Mouse (Mus musculus) midbrain, embryonic 10.5 days (tissue): ENCODE results near the gene Mras. TPM values are rescaled to one million over a fixed set of nuclear protein-coding genes. Genes with fewer than 3 reads are reported as not detected.

Source experiments
- DNase-seq: peaks from one replicate; pipeline ENCODE4 v3.0.0-alpha.2; 2017; ENCODE audit warnings: low spot score
- H3K27ac ChIP-seq: fragments of 300-500 bp; sonication (generic); replicated peaks from 2 replicates; pipeline ENCODE4 v1.5.1; 2016; ENCODE audit warnings: mild to moderate bottlenecking
- H3K27me3 ChIP-seq: fragments of 300-500 bp; sonication (generic); 2 replicates; pipeline ENCODE4 v1.6.1; 2016; ENCODE audit warnings: low read depth, mild to moderate bottlenecking; ENCODE audit not compliant: poor library complexity, severe bottlenecking
- H3K36me3 ChIP-seq: fragments of 300-500 bp; sonication (generic); 2 replicates; pipeline ENCODE4 v1.6.1; 2016; ENCODE audit warnings: mild to moderate bottlenecking, moderate library complexity
- H3K4me1 ChIP-seq: fragments of 300-500 bp; sonication (generic); 2 replicates; pipeline ENCODE4 v1.6.1; 2016
- H3K4me3 ChIP-seq: fragments of 300-500 bp; sonication (generic); 2 replicates; pipeline ENCODE4 v1.5.1; 2016; ENCODE audit warnings: mild to moderate bottlenecking, moderate library complexity
- H3K9me3 ChIP-seq: fragments of 300-500 bp; sonication (generic); replicated peaks from 2 replicates; pipeline ENCODE4 v1.6.1; 2016; ENCODE audit warnings: mild to moderate bottlenecking
- WGBS: fragments of 180-500 bp; shearing (Covaris S2); methylation state at CpG from one replicate; pipeline ENCODE4 v1.1.7; 2016; 5-methylcytosine and 5-hydroxymethylcytosine counted together
- polyA plus RNA-seq: library from polyadenylated mRNA; unstranded; fragments of >200 nt; fragmentation: Nextera tagmentation; extraction: Ambion mirVana; gene quantifications from 2 replicates; pipeline ENCODE4 v1.2.1, GENCODE M21; 2016

Mras gene
- polyA plus RNA-seq, 1 experiment from 2014 or later = 8.0 TPM

DNA sequence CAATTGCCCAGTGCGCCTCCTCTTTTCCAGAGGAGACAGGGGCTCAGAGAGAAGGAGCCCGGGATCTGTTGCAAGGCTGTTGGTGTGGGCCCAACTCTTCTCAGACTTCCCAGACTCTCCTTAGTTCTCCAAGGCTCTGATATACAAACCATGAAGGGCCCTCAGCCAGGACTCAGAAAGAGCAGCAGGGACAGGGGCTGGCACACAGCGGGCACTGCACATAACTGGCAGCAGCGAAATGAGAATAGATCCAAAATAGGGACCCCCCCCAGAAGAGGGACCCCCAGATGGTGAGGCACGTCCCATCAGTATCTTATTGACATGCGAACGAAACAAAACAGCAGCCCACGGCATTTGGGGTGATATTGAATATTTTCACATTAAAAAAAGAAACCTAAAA lies 44.0 kb downstream of the Mras start:
- WGBS = 93% methylated on average over 8 of the region's 8 CpGs
- Histone ChIP-seq H3K27me3 (0 out of 2 replicates have a peak, but pooled peaks cover 4% of the 10 kb centered on the region), H3K4me3 (no peak overlapping the region), H3K27ac (no peak overlapping the region), H3K36me3 (peaks cover 12% of the 10 kb centered on the region), H3K4me1 (peaks cover 5% of the 10 kb centered on the region; the same call in 1 of the 2 replicates), H3K9me3 (no peaks in the 10 kb centered on the region)
- no peak for DNase-seq

DNA sequence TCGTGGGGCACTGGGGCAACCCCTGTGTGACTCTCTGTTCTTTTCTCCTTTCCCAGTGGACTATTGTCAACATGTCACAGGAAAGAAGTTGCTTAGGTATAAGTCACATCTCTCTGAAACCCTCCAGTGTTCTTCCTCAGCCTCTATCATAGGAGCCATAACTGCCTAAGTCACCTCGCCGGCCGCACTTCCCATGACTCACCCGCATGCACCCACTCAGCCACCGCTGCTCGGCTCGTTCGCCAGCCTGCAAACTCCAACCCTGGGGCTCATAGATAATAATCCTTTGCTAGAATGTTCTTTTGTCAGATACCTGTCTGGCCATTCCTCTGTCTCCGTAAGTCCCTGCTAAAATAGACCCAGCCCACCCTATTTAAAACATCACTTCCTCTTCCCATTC lies 45.6 kb downstream of the Mras start:
- H3K27me3 ChIP-seq = 0 out of 2 replicates have a peak, but pooled peaks cover 4% of the 10 kb centered on the region
- WGBS = 95% methylated on average over 10 of the region's 10 CpGs
- no peaks in the 10 kb centered on the region for H3K9me3 ChIP-seq
- peaks cover 5% of the 10 kb centered on the region; the same call in 1 of the 2 replicates for H3K4me1 ChIP-seq
- DNase-seq = no peak
- no peak overlapping the region for H3K4me3 ChIP-seq
- H3K27ac ChIP-seq = no peak overlapping the region
- H3K36me3 ChIP-seq = peaks cover 12% of the 10 kb centered on the region

DNA sequence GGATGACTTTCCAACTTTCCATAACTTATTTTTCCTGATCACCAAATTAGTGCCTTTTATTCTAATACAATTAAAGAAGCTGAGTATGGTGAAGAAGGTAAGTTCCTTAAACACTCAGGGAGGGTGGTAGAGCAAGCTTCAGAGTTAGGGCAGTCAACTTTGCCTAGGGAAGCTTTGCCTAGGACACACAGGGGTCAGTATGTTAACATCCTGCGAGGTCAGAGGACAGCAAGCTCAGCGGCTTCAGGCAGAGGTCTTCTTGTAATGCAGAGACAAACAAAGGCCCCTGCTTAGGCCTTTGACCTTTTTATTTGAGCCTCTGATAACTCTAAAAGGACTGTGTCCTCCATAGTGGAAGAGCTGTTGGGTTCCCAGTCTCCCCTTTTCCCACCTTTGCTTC lies 46.5 kb downstream of the Mras start:
- Histone ChIP-seq H3K27ac (no peak overlapping the region), H3K27me3 (0 out of 2 replicates have a peak, but pooled peaks cover 4% of the 10 kb centered on the region), H3K9me3 (no peaks in the 10 kb centered on the region), H3K4me3 (no peak overlapping the region), H3K36me3 (peaks cover 12% of the 10 kb centered on the region), H3K4me1 (peaks cover 5% of the 10 kb centered on the region; the same call in 1 of the 2 replicates)
- no peak for DNase-seq
- 33% methylated on average over 2 of the region's 2 CpGs for WGBS

DNA sequence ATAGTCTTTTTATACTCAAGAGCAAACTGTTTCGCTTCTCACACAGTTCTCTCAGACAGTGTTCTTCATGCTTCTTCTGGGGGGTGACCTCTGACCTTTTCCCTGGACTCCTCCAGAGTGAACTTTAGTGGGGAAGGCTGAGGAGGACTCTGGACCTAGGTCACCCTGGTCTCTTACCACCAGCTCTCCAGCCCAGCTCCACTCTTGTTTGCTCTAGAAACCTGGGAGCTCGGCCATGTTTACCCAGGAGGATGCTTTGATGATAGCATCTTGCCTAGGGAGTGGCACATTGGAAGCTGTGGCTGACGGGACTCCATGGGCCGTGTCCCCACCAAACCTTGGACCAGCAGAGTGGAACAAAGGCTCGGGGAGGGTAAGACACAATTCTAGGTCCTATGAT lies 47.0 kb downstream of the Mras start:
- Histone ChIP-seq H3K4me1 (peaks cover 5% of the 10 kb centered on the region; the same call in 1 of the 2 replicates), H3K36me3 (peaks cover 12% of the 10 kb centered on the region), H3K27me3 (0 out of 2 replicates have a peak, but pooled peaks cover 4% of the 10 kb centered on the region), H3K4me3 (no peak overlapping the region), H3K27ac (no peak overlapping the region), H3K9me3 (no peaks in the 10 kb centered on the region)
- WGBS = 80% methylated on average over 5 of the region's 5 CpGs
- DNase-seq = no peak

DNA sequence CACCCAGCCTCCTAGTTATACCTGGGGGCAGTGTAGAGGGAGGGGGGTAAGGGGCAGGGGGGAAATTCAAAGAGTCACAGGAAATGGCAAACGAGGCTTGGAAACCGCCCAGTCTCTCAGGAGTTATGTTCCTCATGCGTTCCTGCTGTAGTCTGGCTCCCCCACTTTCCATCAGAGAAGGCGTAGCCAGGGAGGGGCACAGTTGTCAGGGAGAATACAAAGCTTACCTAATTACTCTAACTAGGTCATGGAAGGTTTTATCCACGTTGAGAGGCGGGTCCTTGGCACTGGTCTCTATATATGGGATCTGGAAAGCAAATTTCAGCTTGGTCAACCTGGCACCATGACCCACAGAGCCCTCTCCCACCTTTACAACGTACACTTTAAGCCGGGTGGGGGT lies 47.7 kb downstream of the Mras start:
- no peak overlapping the region for H3K27ac ChIP-seq
- WGBS = 85% methylated on average over 8 of the region's 8 CpGs
- no peak overlapping the region for H3K4me3 ChIP-seq
- H3K4me1 ChIP-seq = peaks cover 3% of the 10 kb centered on the region; the same call in 1 of the 2 replicates
- 0 out of 2 replicates have a peak, but pooled peaks cover 4% of the 10 kb centered on the region for H3K27me3 ChIP-seq
- DNase-seq = no peak
- no peaks in the 10 kb centered on the region for H3K9me3 ChIP-seq
- peaks cover 12% of the 10 kb centered on the region for H3K36me3 ChIP-seq

DNA sequence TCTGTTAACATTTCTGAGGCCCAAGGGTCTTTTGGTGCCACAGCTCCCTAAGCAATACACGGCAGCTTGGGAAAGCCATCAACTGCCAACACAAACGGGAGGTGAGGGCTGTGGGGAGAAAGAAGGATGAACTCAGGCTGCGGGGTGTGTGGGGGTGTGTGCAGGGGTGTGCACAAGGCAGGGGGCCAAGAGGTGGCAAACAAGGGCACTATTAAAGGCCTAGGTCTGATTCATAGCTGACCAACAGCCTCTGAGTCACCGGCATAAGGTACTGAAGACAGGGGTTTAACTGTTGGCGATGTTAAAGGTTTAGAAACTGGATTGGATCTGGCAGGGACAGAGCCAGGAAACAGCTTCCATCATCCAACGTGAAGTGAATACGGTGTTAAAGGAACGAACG lies 48.3 kb downstream of the Mras start:
- DNase-seq = no peak
- Histone ChIP-seq H3K27me3 (0 out of 2 replicates have a peak, but pooled peaks cover 4% of the 10 kb centered on the region), H3K9me3 (no peaks in the 10 kb centered on the region), H3K36me3 (peaks cover 12% of the 10 kb centered on the region), H3K4me1 (no peaks in the 10 kb centered on the region), H3K27ac (no peak overlapping the region), H3K4me3 (no peak overlapping the region)
- WGBS = 87% methylated on average over 9 of the region's 9 CpGs

DNA sequence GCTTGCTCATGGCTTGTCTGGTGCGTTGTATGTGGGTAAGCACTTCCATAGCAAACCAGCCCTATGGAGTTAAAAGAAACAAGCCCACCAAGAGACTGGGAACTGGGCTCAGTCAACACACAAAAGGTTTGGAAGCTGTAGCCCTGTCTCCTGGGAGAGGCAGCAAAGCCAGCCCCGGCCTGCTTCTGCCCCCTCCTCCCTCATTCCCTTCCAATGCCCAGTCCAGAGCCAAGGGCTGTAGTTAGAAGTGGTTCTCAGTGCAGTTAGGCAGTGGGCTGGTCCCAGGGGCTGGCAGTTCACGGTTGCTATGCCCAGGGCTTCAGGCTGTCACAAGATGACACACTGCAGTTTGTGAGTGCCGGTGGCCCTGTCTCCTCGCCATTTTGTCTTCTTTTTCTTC lies 49.1 kb downstream of the Mras start:
- WGBS = 79% methylated on average over 5 of the region's 5 CpGs
- no peaks in the 10 kb centered on the region for H3K4me1 ChIP-seq
- H3K4me3 ChIP-seq = no peak overlapping the region
- no peak overlapping the region for H3K27ac ChIP-seq
- peaks cover 11% of the 10 kb centered on the region for H3K36me3 ChIP-seq
- H3K27me3 ChIP-seq = 0 out of 2 replicates have a peak, but pooled peaks cover 4% of the 10 kb centered on the region
- DNase-seq = no peak
- H3K9me3 ChIP-seq = no peaks in the 10 kb centered on the region

DNA sequence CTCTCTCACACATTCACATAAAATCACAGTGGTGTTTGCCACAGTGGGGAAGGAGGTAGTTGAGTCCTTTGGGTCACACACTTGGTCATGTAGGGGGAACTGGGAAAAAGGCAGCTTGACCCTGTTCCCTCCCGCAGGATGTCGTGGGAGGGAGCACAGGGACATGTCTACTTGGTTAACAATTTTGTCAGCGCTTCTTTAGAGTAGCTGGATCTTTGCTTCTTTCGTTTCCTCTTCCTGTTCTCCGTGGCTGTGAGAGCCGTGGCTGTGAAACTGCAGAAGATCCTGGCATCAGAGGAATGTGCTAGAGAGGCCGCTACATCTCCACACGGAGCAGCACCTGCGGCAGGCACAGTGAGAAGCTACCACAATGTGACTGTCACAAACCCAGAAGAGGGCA lies 54.6 kb downstream of the Mras start:
- Histone ChIP-seq H3K4me3 (no peak overlapping the region), H3K27me3 (no peaks in the 10 kb centered on the region), H3K36me3 (no peaks in the 10 kb centered on the region), H3K27ac (no peak overlapping the region), H3K4me1 (no peaks in the 10 kb centered on the region), H3K9me3 (no peaks in the 10 kb centered on the region)
- DNase-seq = no peak
- WGBS = 85% methylated on average over 9 of the region's 9 CpGs

DNA sequence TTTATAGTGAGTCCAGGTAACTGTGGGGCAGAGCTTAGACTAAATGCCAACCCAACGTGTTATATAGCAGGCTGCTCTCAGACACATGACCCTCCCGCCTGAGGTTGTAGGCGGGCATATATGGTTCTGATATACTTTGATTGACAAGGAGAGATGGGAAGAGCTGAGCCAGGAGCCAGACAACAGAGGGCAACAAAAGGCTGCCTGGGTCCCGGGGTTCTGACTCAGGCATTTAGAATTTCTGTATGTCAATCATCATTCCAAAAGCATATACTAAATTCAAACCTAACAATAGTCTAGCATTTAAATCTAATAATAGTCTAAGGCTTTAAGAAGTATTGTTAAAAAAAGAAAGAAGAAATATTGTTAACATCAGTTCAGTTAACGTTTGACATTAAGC lies 58.0 kb downstream of the Mras start:
- no peak for DNase-seq
- H3K36me3 ChIP-seq = no peaks in the 10 kb centered on the region
- no peak overlapping the region for H3K4me3 ChIP-seq
- no peaks in the 10 kb centered on the region for H3K27me3 ChIP-seq
- H3K27ac ChIP-seq = no peak overlapping the region
- WGBS = 80% methylated on average over 5 of the region's 5 CpGs
- no peaks in the 10 kb centered on the region for H3K4me1 ChIP-seq
- no peaks in the 10 kb centered on the region for H3K9me3 ChIP-seq

DNA sequence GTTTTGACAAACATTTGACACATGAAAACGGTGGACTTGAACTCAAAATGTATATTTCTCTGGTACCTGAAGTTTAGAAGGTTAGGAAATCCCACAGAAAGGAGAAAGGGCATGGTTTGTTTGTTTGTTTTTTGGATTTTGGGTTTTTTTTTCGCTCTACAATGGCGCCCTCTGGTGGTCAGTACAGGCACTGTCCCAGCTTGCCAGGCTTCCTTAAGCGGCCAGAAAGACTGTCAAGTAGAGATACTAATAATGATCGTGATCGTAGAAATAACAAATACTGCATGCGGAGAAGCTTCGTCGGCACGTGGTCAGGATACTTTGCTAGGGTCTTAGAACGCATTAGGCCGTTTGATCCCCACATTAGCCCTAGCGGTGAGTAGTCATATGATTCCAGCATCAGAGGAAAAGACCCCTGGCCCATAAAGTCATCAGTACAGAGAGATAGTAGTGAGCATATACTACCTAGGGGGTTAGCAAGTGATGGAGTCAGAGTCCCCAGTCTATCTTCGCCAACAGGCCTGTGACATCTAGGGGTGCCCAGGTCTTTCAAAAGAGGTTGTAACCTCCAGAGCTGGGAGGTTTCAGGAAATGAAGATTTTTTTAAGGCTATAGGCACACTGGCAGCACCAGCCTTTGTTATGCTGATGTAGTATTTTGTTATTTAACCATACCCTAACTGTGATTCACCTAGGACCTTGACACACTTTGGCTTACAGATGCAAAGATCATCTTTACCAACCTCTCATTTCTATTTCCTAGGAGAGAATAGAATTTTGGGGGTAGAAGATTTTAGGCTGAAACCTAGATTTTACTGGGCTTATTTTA lies 60.4 kb downstream of the Mras start:
- 13% methylated on average over 14 of the region's 14 CpGs for WGBS
- Histone ChIP-seq H3K27me3 (no peaks in the 10 kb centered on the region), H3K9me3 (no peaks in the 10 kb centered on the region), H3K4me1 (no peaks in the 10 kb centered on the region), H3K27ac (no peak overlapping the region), H3K36me3 (no peaks in the 10 kb centered on the region), H3K4me3 (no peak overlapping the region)
- peak; percentile 50 for DNase-seq

DNA sequence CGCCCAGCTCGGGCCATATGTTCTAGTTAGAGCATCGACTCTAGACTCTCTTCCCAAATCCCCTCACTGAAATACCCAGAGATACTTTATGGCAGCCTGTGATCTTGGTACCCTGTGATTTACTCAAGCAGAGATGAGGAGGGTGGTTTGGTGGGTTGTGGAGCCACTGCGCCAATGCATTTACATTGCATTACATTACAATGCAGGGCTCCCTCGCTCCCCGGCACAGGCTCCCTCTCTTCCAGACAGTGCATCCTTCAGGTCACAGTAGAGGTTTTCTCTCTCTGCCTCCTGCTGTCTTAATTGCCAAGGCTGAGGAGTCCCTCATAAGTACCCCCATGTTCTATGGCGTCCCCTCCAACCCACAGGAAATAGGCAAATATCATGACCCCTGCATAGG lies 68.8 kb downstream of the Mras start:
- 82% methylated on average over 7 of the region's 7 CpGs for WGBS
- Histone ChIP-seq H3K27ac (no peak overlapping the region), H3K9me3 (no peaks in the 10 kb centered on the region), H3K4me3 (no peak overlapping the region), H3K4me1 (no peaks in the 10 kb centered on the region), H3K36me3 (no peaks in the 10 kb centered on the region), H3K27me3 (no peaks in the 10 kb centered on the region)
- no peak for DNase-seq

DNA sequence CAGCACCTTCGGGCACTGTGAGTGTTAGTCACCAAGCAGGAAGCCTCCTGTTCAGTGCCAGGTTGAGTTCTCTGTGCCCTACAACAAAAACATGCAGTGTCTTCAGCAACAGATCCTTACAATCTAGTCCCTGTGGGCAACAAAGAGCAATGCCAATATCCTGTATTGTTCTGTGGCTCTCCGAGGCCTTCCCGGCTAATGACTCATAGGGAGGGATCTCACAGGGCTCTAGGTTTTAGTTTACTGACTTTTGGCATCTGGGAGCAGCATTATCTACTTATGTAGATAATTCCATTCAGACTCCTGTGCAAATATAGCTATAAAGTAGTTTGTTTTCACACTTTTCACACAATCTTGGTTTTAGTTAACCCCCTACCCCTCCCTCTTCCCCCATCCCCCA lies 71.3 kb downstream of the Mras start:
- 82% methylated on average over 3 of the region's 3 CpGs for WGBS
- H3K9me3 ChIP-seq = no peaks in the 10 kb centered on the region
- no peaks in the 10 kb centered on the region for H3K27me3 ChIP-seq
- no peaks in the 10 kb centered on the region for H3K36me3 ChIP-seq
- H3K27ac ChIP-seq = no peak overlapping the region
- no peak for DNase-seq
- H3K4me1 ChIP-seq = no peaks in the 10 kb centered on the region
- no peak overlapping the region for H3K4me3 ChIP-seq

DNA sequence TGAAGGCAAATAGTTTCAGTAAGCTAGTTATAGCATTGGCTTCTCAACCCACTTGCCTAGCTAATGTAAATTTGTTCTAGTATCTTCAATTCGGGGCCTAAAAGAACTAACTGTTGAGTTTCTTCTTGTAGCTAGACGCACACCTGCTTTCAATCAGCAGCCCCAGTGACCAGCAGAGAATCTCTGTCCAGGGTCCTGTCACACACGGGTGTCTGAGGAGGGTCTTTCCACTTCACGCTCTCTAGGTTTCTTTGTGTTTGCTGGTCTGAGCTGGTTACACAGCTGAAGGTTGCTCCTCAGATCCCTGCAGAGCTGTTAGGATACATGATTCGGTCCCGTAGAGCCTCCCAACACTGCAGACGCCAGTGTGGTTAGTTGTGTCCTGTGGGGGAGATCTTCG lies 74.1 kb downstream of the Mras start:
- H3K27ac ChIP-seq = no peak overlapping the region
- DNase-seq = no peak
- no peaks in the 10 kb centered on the region for H3K36me3 ChIP-seq
- WGBS = 59% methylated on average over 8 of the region's 8 CpGs
- H3K4me1 ChIP-seq = peaks cover 5% of the 10 kb centered on the region
- H3K27me3 ChIP-seq = peaks cover 27% of the 10 kb centered on the region
- H3K9me3 ChIP-seq = no peaks in the 10 kb centered on the region
- H3K4me3 ChIP-seq = no peak overlapping the region
